Mouse (Mus musculus): ENCODE results near the gene Trp63. TPM values are rescaled to one million over a fixed set of nuclear protein-coding genes. Genes with fewer than 3 reads are reported as not detected.
"Not testable (repeated sequence)": the region's sequence is repeated elsewhere in the genome, so short reads cannot be mapped to it uniquely, and the experiment has no call there.

Trp63 gene
- 0.24 and 0.35 TPM in 2 replicates for polyA plus RNA-seq (2015; fragmentation: Nextera tagmentation; extraction: Ambion mirVana)

- no peak within 1 kb of the TSS for H3K9ac ChIP-seq
- no peak within 1 kb of the TSS for H3K27ac ChIP-seq
- WGBS = 48% methylated on average over 8 of the region's 8 CpGs
- no peak for ATAC-seq
- no peaks in the 10 kb centered on the region for H3K9me3 ChIP-seq
- H3K36me3 ChIP-seq = no peaks in the 10 kb centered on the region
- no peak within 1 kb of the TSS for H3K4me3 ChIP-seq (replicated peaks)
- H3K4me1 ChIP-seq (replicated peaks) = no peaks in the 10 kb centered on the region
- H3K27me3 ChIP-seq (replicated peaks) = no peaks in the 10 kb centered on the region
- no peak within 1 kb of the TSS for H3K4me2 ChIP-seq (replicated peaks)
Observed at GRCm38 (mm10) chr16:25683531-25684248, at the start of gene Trp63. Gene Trp63 (plus strand): TSS chr16:25683763.

GRCm38 (mm10) chr16:25644716-25645115 lies 38.8 kb upstream of the Trp63 start:
- H3K4me3 ChIP-seq (replicated peaks); H3K4me1 ChIP-seq (replicated peaks); H3K4me2 ChIP-seq (replicated peaks); H3K27ac ChIP-seq; H3K9me3 ChIP-seq; H3K36me3 ChIP-seq; H3K9ac ChIP-seq; ATAC-seq; H3K27me3 ChIP-seq (replicated peaks): not testable (repeated sequence)
- 78% methylated on average over 4 of the region's 4 CpGs for WGBS

GRCm38 (mm10) chr16:25660510-25661235 lies 22.9 kb upstream of the Trp63 start:
- H3K27ac ChIP-seq = no peak overlapping the region
- no peak for ATAC-seq
- H3K9ac ChIP-seq = no peak overlapping the region
- no peak overlapping the region for H3K4me2 ChIP-seq (replicated peaks)
- no peak overlapping the region for H3K4me3 ChIP-seq (replicated peaks)
- H3K36me3 ChIP-seq = no peaks in the 10 kb centered on the region
- no peaks in the 10 kb centered on the region for H3K27me3 ChIP-seq (replicated peaks)
- WGBS = 90% methylated on average over 9 of the region's 9 CpGs
- no peaks in the 10 kb centered on the region for H3K4me1 ChIP-seq (replicated peaks)
- no peaks in the 10 kb centered on the region for H3K9me3 ChIP-seq

GRCm38 (mm10) chr16:25663116-25663515 lies 20.4 kb upstream of the Trp63 start:
- Histone ChIP-seq H3K4me1 (replicated peaks) (no peaks in the 10 kb centered on the region), H3K4me3 (replicated peaks) (no peak overlapping the region), H3K9ac (no peak overlapping the region), H3K27ac (no peak overlapping the region), H3K4me2 (replicated peaks) (no peak overlapping the region), H3K27me3 (replicated peaks) (no peaks in the 10 kb centered on the region), H3K9me3 (no peaks in the 10 kb centered on the region), H3K36me3 (no peaks in the 10 kb centered on the region)
- WGBS = 58% methylated on average over 3 of the region's 3 CpGs
- no peak for ATAC-seq

- no peaks in the 10 kb centered on the region for H3K4me1 ChIP-seq (replicated peaks)
- no peak overlapping the region for H3K4me3 ChIP-seq (replicated peaks)
- no peak overlapping the region for H3K9ac ChIP-seq
- no peak overlapping the region for H3K27ac ChIP-seq
- no peak overlapping the region for H3K4me2 ChIP-seq (replicated peaks)
- 72% methylated on average over 5 of the region's 5 CpGs for WGBS
- H3K27me3 ChIP-seq (replicated peaks) = no peaks in the 10 kb centered on the region
- H3K36me3 ChIP-seq = no peaks in the 10 kb centered on the region
- no peak for ATAC-seq
- H3K9me3 ChIP-seq = no peaks in the 10 kb centered on the region
Observed at GRCm38 (mm10) chr16:25673861-25674440, 9.6 kb upstream of the Trp63 start.

GRCm38 (mm10) chr16:25680369-25680768 lies 3.2 kb upstream of the Trp63 start:
- H3K27me3 ChIP-seq (replicated peaks) = no peaks in the 10 kb centered on the region
- H3K4me1 ChIP-seq (replicated peaks) = no peaks in the 10 kb centered on the region
- H3K9me3 ChIP-seq = no peaks in the 10 kb centered on the region
- H3K4me2 ChIP-seq (replicated peaks) = no peak overlapping the region
- H3K9ac ChIP-seq = no peak overlapping the region
- H3K27ac ChIP-seq = no peak overlapping the region
- H3K36me3 ChIP-seq = no peaks in the 10 kb centered on the region
- H3K4me3 ChIP-seq (replicated peaks) = no peak overlapping the region
- no peak for ATAC-seq
- 57% methylated on average over 5 of the region's 5 CpGs for WGBS

- no peak overlapping the region for H3K27ac ChIP-seq
Observed at GRCm38 (mm10) chr16:25682533-25682932, 1.0 kb upstream of the Trp63 start.

GRCm38 (mm10) chr16:25684572-25684971 lies 1.0 kb downstream of the Trp63 start:
- ATAC-seq = no peak
- WGBS = 64% methylated on average over 2 of the region's 2 CpGs
- no peak overlapping the region for H3K9ac ChIP-seq

More at GRCm38 (mm10) chr16:25682533-25682932, 1.0 kb upstream of the Trp63 start:
- Histone ChIP-seq H3K36me3 (no peaks in the 10 kb centered on the region), H3K4me2 (replicated peaks) (no peak overlapping the region), H3K4me1 (replicated peaks) (no peaks in the 10 kb centered on the region), H3K9me3 (no peaks in the 10 kb centered on the region), H3K27me3 (replicated peaks) (no peaks in the 10 kb centered on the region), H3K4me3 (replicated peaks) (no peak overlapping the region), H3K9ac (no peak overlapping the region)
- ATAC-seq = no peak
- WGBS = 83% methylated on average over 4 of the region's 4 CpGs

GRCm38 (mm10) chr16:25690612-25691011 lies 7.0 kb downstream of the Trp63 start:
- WGBS = 38% methylated on average over 5 of the region's 5 CpGs
- Histone ChIP-seq H3K9ac (no peak overlapping the region), H3K27me3 (replicated peaks) (no peaks in the 10 kb centered on the region), H3K4me2 (replicated peaks) (no peak overlapping the region), H3K36me3 (no peaks in the 10 kb centered on the region), H3K27ac (no peak overlapping the region), H3K4me3 (replicated peaks) (no peak overlapping the region), H3K4me1 (replicated peaks) (no peaks in the 10 kb centered on the region), H3K9me3 (no peaks in the 10 kb centered on the region)
- ATAC-seq = no peak

More at GRCm38 (mm10) chr16:25684572-25684971, 1.0 kb downstream of the Trp63 start:
- no peaks in the 10 kb centered on the region for H3K4me1 ChIP-seq (replicated peaks)
- H3K4me3 ChIP-seq (replicated peaks) = no peak overlapping the region
- H3K36me3 ChIP-seq = no peaks in the 10 kb centered on the region
- H3K9me3 ChIP-seq = no peaks in the 10 kb centered on the region
- no peaks in the 10 kb centered on the region for H3K27me3 ChIP-seq (replicated peaks)
- H3K4me2 ChIP-seq (replicated peaks) = no peak overlapping the region
- H3K27ac ChIP-seq = no peak overlapping the region

- ATAC-seq = no peak
- no peak overlapping the region for H3K9ac ChIP-seq
- H3K4me2 ChIP-seq (replicated peaks) = no peak overlapping the region
- 91% methylated on average over 2 of the region's 2 CpGs for WGBS
- no peaks in the 10 kb centered on the region for H3K4me1 ChIP-seq (replicated peaks)
- H3K36me3 ChIP-seq = no peaks in the 10 kb centered on the region
- H3K9me3 ChIP-seq = no peaks in the 10 kb centered on the region
- no peaks in the 10 kb centered on the region for H3K27me3 ChIP-seq (replicated peaks)
- H3K4me3 ChIP-seq (replicated peaks) = no peak overlapping the region
- no peak overlapping the region for H3K27ac ChIP-seq
Observed at GRCm38 (mm10) chr16:25701252-25701651, 17.7 kb downstream of the Trp63 start.

GRCm38 (mm10) chr16:25706260-25706659 lies 22.7 kb downstream of the Trp63 start:
- no peak overlapping the region for H3K4me2 ChIP-seq (replicated peaks)
- H3K4me3 ChIP-seq (replicated peaks) = no peak overlapping the region
- H3K9me3 ChIP-seq = no peaks in the 10 kb centered on the region
- no peak overlapping the region for H3K27ac ChIP-seq
- H3K27me3 ChIP-seq (replicated peaks) = no peaks in the 10 kb centered on the region
- no peaks in the 10 kb centered on the region for H3K4me1 ChIP-seq (replicated peaks)
- H3K9ac ChIP-seq = no peak overlapping the region
- no peak for ATAC-seq
- no peaks in the 10 kb centered on the region for H3K36me3 ChIP-seq

- no peak overlapping the region for H3K27ac ChIP-seq
- H3K4me2 ChIP-seq (replicated peaks) = no peak overlapping the region
- no peak for ATAC-seq
- H3K4me1 ChIP-seq (replicated peaks) = no peaks in the 10 kb centered on the region
- no peak overlapping the region for H3K9ac ChIP-seq
- H3K4me3 ChIP-seq (replicated peaks) = no peak overlapping the region
- WGBS = 88% methylated on average over 3 of the region's 3 CpGs
- no peaks in the 10 kb centered on the region for H3K27me3 ChIP-seq (replicated peaks)
- no peaks in the 10 kb centered on the region for H3K9me3 ChIP-seq
- H3K36me3 ChIP-seq = no peaks in the 10 kb centered on the region
Observed at GRCm38 (mm10) chr16:25715790-25716189, 32.2 kb downstream of the Trp63 start.
